Mouse (Mus musculus) brain, embryonic 14.5 days (tissue): ENCODE data around the gene Sord.

ENCODE experiments used
- CTCF ChIP-seq: fragments of 200-500 bp; IDR thresholded peaks from 2 replicates; pipeline ENCODE4 v1.5.1; 2012; ENCODE audit warnings: inconsistent platforms, mild to moderate bottlenecking, moderate library complexity, borderline replicate concordance; ENCODE audit not compliant: insufficient read depth, insufficient read length; ENCODE audit errors: extremely low read depth
- POLR2A ChIP-seq: fragments of 200-500 bp; IDR thresholded peaks from 2 replicates; pipeline ENCODE4 v1.6.1; 2012; ENCODE audit warnings: mild to moderate bottlenecking, inconsistent platforms, borderline replicate concordance; ENCODE audit not compliant: poor library complexity, insufficient read depth, insufficient read length, severe bottlenecking; ENCODE audit errors: extremely low read depth

GRCm38 (mm10) chr2:122194509-122194929 is 40.0 kb upstream of the Sord start:
- TF ChIP-seq POLR2A (no peak), CTCF (peak; percentile 45; the same call in 1 of the 2 replicates)
